Mouse (Mus musculus) C3H10T1/2 (cell line): Measurements from ENCODE around the gene Myh13. TPM values are rescaled to one million over a fixed set of nuclear protein-coding genes. Genes with fewer than 3 reads are reported as not detected.

ENCODE experiments used
- polyA plus RNA-seq, 2 experiments: library from polyadenylated mRNA; unstranded; fragments of >200 nt; fragmentation: generic; extraction: Trizol; gene quantifications; one replicate each; pipeline ENCODE4 v1.2.1; 2012; ENCODE audit warnings: missing spikeins in 2 of 2

The Myh13 gene
- polyA plus RNA-seq: not detected

GRCm38 (mm10) chr11:67321358-67321757 is at the start of gene Myh13:
Gene Myh13, plus strand, starts transcription at chr11:67321658.

GRCm38 (mm10) chr11:67276601-67277174 is 44.8 kb upstream of the Myh13 start, which contains the start of gene Myh8:
Gene Myh8, plus strand, starts transcription at chr11:67277124.

Other genes starting within 250 kb of the Myh13 start
- under 1 TPM in 1 of 2 experiments, not detected in 1; 0.01 TPM for gene Myh3, start 243.4 kb upstream of the Myh13 start, polyA plus RNA-seq
- not detected for gene Myh2, start 150.6 kb upstream of the Myh13 start, polyA plus RNA-seq
- gene Myh1, start 121.6 kb upstream of the Myh13 start, polyA plus RNA-seq: under 1 TPM in 1 of 2 experiments, not detected in 1; 0.01 TPM
- gene Myh4, start 83.6 kb upstream of the Myh13 start, polyA plus RNA-seq: not detected
- gene Myh8, start 44.5 kb upstream of the Myh13 start, polyA plus RNA-seq: not detected
- gene Gas7, start 133.8 kb downstream of the Myh13 start, polyA plus RNA-seq: 10 to 100 TPM in 1 of 2 experiments, under 1 TPM in 1; 0.29 to 13.7 TPM